19 mouse cellular contexts compared by ENCODE assay signal in genomic region chr8:111048694-111049093, GRCm38 (mm10). TPM values are rescaled to one million over a fixed set of nuclear protein-coding genes. Genes with fewer than 3 reads are reported as not detected.
DNase-seq lines count a peak whose midpoint lies in the region; ATAC-seq lines count a peak whose summit lies in the region.
"Had no signal": no experiment of that assay in that cellular context is flagged by ENCODE, and none has a peak within 500 bp of the region (broad histone marks: within the 10 kb centered on the region; RNA-seq: fewer than 3 reads in every experiment).

No protein-coding gene starts in this region.

- WGBS in midbrain, embryonic 13.5 days = 95% methylated on average over 2 of the region's 2 CpGs
- WGBS in forebrain, embryonic 16.5 days = 99% methylated on average over 2 of the region's 2 CpGs

- H3K9ac ChIP-seq in midbrain, embryonic 13.5 days (replicated peaks) = no peak overlapping the region
- no peak overlapping the region for H3K9ac ChIP-seq in forebrain, embryonic 16.5 days (replicated peaks; ENCODE audit: low read depth, low read length)
- H3K9ac ChIP-seq: embryonic facial prominence, embryonic 13.5 days; hindbrain, embryonic 12.5 days; intestine, embryonic 15.5 days; lung, embryonic 15.5 days; neural tube, embryonic 13.5 days had no signal

- H3K4me2 ChIP-seq in midbrain, embryonic 13.5 days (replicated peaks) = no peak overlapping the region
- no peak overlapping the region for H3K4me2 ChIP-seq in forebrain, embryonic 16.5 days (ENCODE audit: low read length)
- H3K4me2 ChIP-seq: embryonic facial prominence, embryonic 13.5 days; hindbrain, embryonic 12.5 days; intestine, embryonic 15.5 days; lung, embryonic 15.5 days; neural tube, embryonic 13.5 days had no signal

- DNase-seq in kidney, postnatal 36 days = peak; percentile 5 to 39
- DNase-seq in kidney, adult 8-10 months = no peak
- DNase-seq in thymus, postnatal 14 days = peak; percentile 53
- DNase-seq in thymus, postnatal 0 days (ENCODE audit: low spot score) = no peak
- DNase-seq in induced T-regulatory cell, adult 2 months (ENCODE audit: low read depth) = peak; percentile 53
- DNase-seq: cerebellum, adult 9-10 months; gastrocnemius, postnatal 25 days; kidney, postnatal 14 days; right cerebral cortex, postnatal 14 days had no signal

- ATAC-seq in midbrain, embryonic 13.5 days = no peak
- ATAC-seq in forebrain, embryonic 16.5 days = no peak
- ATAC-seq: intestine, embryonic 15.5 days had no signal

- H3K36me3 ChIP-seq in midbrain, embryonic 13.5 days = peaks cover 100% of the 10 kb centered on the region
- H3K36me3 ChIP-seq in forebrain, embryonic 16.5 days (ENCODE audit: control insufficient read depth, insufficient read depth) = peaks cover 76% of the 10 kb centered on the region

- H3K27me3 ChIP-seq in midbrain, embryonic 13.5 days = no peaks in the 10 kb centered on the region
- no peaks in the 10 kb centered on the region for H3K27me3 ChIP-seq in forebrain, embryonic 16.5 days (replicated peaks; ENCODE audit: control insufficient read depth, insufficient read depth, low read length)
- H3K27me3 ChIP-seq: embryonic facial prominence, embryonic 13.5 days; hindbrain, embryonic 12.5 days; intestine, embryonic 15.5 days; lung, embryonic 15.5 days; neural tube, embryonic 13.5 days had no signal

- H3K27ac ChIP-seq in midbrain, embryonic 13.5 days = no peak overlapping the region
- no peak overlapping the region for H3K27ac ChIP-seq in forebrain, embryonic 16.5 days (ENCODE audit: low read length)
- H3K27ac ChIP-seq: embryonic facial prominence, embryonic 13.5 days; hindbrain, embryonic 12.5 days; intestine, embryonic 15.5 days; lung, embryonic 15.5 days; neural tube, embryonic 13.5 days had no signal

- no peaks in the 10 kb centered on the region for H3K9me3 ChIP-seq in midbrain, embryonic 13.5 days
- H3K9me3 ChIP-seq in forebrain, embryonic 16.5 days (ENCODE audit: control insufficient read depth, low read length) = no peaks in the 10 kb centered on the region
- H3K9me3 ChIP-seq: embryonic facial prominence, embryonic 13.5 days; hindbrain, embryonic 12.5 days; intestine, embryonic 15.5 days; lung, embryonic 15.5 days; neural tube, embryonic 13.5 days had no signal

- no peaks in the 10 kb centered on the region for H3K4me1 ChIP-seq in midbrain, embryonic 13.5 days (replicated peaks)
- no peaks in the 10 kb centered on the region for H3K4me1 ChIP-seq in forebrain, embryonic 16.5 days (replicated peaks; ENCODE audit: control insufficient read depth, insufficient read depth, low read length)
- H3K4me1 ChIP-seq: embryonic facial prominence, embryonic 13.5 days; hindbrain, embryonic 12.5 days; intestine, embryonic 15.5 days; lung, embryonic 15.5 days; neural tube, embryonic 13.5 days had no signal

- no peak overlapping the region for H3K4me3 ChIP-seq in midbrain, embryonic 13.5 days (replicated peaks)
- no peak overlapping the region for H3K4me3 ChIP-seq in forebrain, embryonic 16.5 days (replicated peaks; ENCODE audit: low read length)
- H3K4me3 ChIP-seq: embryonic facial prominence, embryonic 13.5 days; hindbrain, embryonic 12.5 days; intestine, embryonic 15.5 days; lung, embryonic 15.5 days; neural tube, embryonic 13.5 days had no signal

RNA-seq across cellular contexts. Expression of gene Exosc6, which starts 7.4 kb away (rescaled TPM):
- polyA plus RNA-seq in thymus, postnatal 0 days (2015; fragmentation: Nextera tagmentation; extraction: Ambion mirVana) = 32.3 and 36.7 TPM in 2 replicates
- polyA plus RNA-seq in midbrain, embryonic 13.5 days (2015; fragmentation: Nextera tagmentation; extraction: Ambion mirVana) = not detected in 2 replicates
- not detected in 2 replicates for polyA plus RNA-seq in forebrain, embryonic 16.5 days (2015; fragmentation: Nextera tagmentation; extraction: Ambion mirVana)
- polyA plus RNA-seq: neural tube, embryonic 13.5 days; stomach, embryonic 16.5 days; urinary bladder, adult 2 months had no signal

RNA-seq across cellular contexts. Expression of gene Aars, which starts 15.8 kb away (rescaled TPM):
- 33.1 and 33.2 TPM in 2 replicates for polyA plus RNA-seq in thymus, postnatal 0 days (2015; fragmentation: Nextera tagmentation; extraction: Ambion mirVana)
- 71.9 and 73.8 TPM in 2 replicates for polyA plus RNA-seq in midbrain, embryonic 13.5 days (2015; fragmentation: Nextera tagmentation; extraction: Ambion mirVana)
- polyA plus RNA-seq in forebrain, embryonic 16.5 days (2015; fragmentation: Nextera tagmentation; extraction: Ambion mirVana) = 72.1 and 80.1 TPM in 2 replicates

RNA-seq across cellular contexts. Expression of gene Ddx19b, which starts 17.1 kb away (rescaled TPM):
- polyA plus RNA-seq in thymus, postnatal 0 days (2015; fragmentation: Nextera tagmentation; extraction: Ambion mirVana) = 10.2 and 10.6 TPM in 2 replicates
- 8.9 and 9.2 TPM in 2 replicates for polyA plus RNA-seq in midbrain, embryonic 13.5 days (2015; fragmentation: Nextera tagmentation; extraction: Ambion mirVana)
- 8.7 and 10.2 TPM in 2 replicates for polyA plus RNA-seq in forebrain, embryonic 16.5 days (2015; fragmentation: Nextera tagmentation; extraction: Ambion mirVana)

RNA-seq across cellular contexts. Expression of gene Clec18a, which starts 43.5 kb away (rescaled TPM):
- 0.18 TPM in 1 of 2 replicates, not detected in the other for polyA plus RNA-seq in thymus, postnatal 0 days (2015; fragmentation: Nextera tagmentation; extraction: Ambion mirVana)
- 0.23 and 0.30 TPM in 2 replicates for polyA plus RNA-seq in midbrain, embryonic 13.5 days (2015; fragmentation: Nextera tagmentation; extraction: Ambion mirVana)
- 0.28 and 0.67 TPM in 2 replicates for polyA plus RNA-seq in forebrain, embryonic 16.5 days (2015; fragmentation: Nextera tagmentation; extraction: Ambion mirVana)
- polyA plus RNA-seq: spleen, adult 2 months; stomach, embryonic 16.5 days; urinary bladder, adult 2 months had no signal

RNA-seq across cellular contexts. Expression of gene Pdpr, which starts 45.7 kb away (rescaled TPM):
- polyA plus RNA-seq in thymus, postnatal 0 days (2015; fragmentation: Nextera tagmentation; extraction: Ambion mirVana) = 8.9 and 11.3 TPM in 2 replicates
- polyA plus RNA-seq in midbrain, embryonic 13.5 days (2015; fragmentation: Nextera tagmentation; extraction: Ambion mirVana) = 10.4 and 11.0 TPM in 2 replicates
- polyA plus RNA-seq in forebrain, embryonic 16.5 days (2015; fragmentation: Nextera tagmentation; extraction: Ambion mirVana) = 13.4 and 14.0 TPM in 2 replicates

Comparison
In these comparisons a context has a peak if more than half of its experiments do, and no peak if none do; other contexts are left out.
1. DNase-seq: peak in kidney, postnatal 36 days (2 of 2), thymus, postnatal 14 days (single experiment) and induced T-regulatory cell, adult 2 months (single experiment); none in kidney, adult 8-10 months (0 of 2) and thymus, postnatal 0 days (single experiment).
2. RNA of gene Exosc6, which starts 7.4 kb away (polyA plus RNA-seq): 32.3 to 36.7 TPM in thymus, postnatal 0 days; not detected in midbrain, embryonic 13.5 days and not detected in forebrain, embryonic 16.5 days; every median in the first group is over 10 times any median in the second.